Mouse (Mus musculus) brain, embryonic 18.5 days (tissue): ENCODE results near the gene Krt75.
"Not testable (repeated sequence)": the region's sequence is repeated elsewhere in the genome, so short reads cannot be mapped to it uniquely, and the experiment has no call there.

Experiments
- DNase-seq: peaks from one replicate; pipeline ENCODE4 v3.0.0-alpha.2; 2012; ENCODE audit warnings: low read depth, low spot score

Gene Krt75

GRCm38 (mm10) chr15:101517161-101517560 lies 56.5 kb downstream of the Krt75 start, which contains the start of gene Gm49425:
Gene Gm49425, minus strand, starts transcription at chr15:101517261.
- DNase-seq: not testable (repeated sequence)
